ENCODE assay signal across 14 mouse cellular contexts in the genomic region with DNA sequence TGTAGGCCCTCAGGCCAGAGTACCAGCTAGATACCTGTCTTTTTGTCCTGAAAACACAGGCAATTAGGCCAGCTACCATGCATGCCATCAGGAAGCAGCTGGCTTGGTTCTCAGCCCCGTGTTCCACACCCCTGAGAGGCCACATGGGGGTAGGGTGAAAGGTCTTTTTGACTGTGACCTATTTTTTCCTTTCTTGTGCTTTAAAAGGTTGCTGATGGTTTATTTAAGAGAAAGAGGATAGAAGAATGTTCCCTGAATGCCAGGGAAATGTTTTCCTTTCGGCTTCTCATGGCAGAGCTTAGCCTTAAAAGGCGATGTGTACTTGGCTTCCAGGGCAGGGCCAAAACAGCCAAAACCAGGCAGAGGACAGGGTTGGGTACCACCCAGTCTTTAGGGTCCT. TPM values are rescaled to one million over a fixed set of nuclear protein-coding genes. Genes with fewer than 3 reads are reported as not detected.
A peak's percentile ranks its signal among the peaks of the same experiment; 100 is the strongest.
DNase-seq lines count a peak whose midpoint lies in the region; ATAC-seq and TF ChIP-seq lines count a peak whose summit lies in the region.
"Had no signal": no experiment of that assay in that cellular context is flagged by ENCODE, and none has a peak within 500 bp of the region (broad histone marks: within the 10 kb centered on the region; RNA-seq: fewer than 3 reads in every experiment).

No protein-coding gene starts in this region.

- H3K4me2 ChIP-seq in kidney, embryonic 16.5 days (replicated peaks; ENCODE audit: low read depth, low read length) = no peak overlapping the region
- no peak overlapping the region for H3K4me2 ChIP-seq in lung, embryonic 16.5 days (ENCODE audit: low read depth, low read length)
- H3K4me2 ChIP-seq: liver, embryonic 12.5 days had no signal

- H3K4me1 ChIP-seq in kidney, adult 2 months (ENCODE audit: control insufficient read depth, insufficient read depth, low read length) = peaks cover 17% of the 10 kb centered on the region
- H3K4me1 ChIP-seq in kidney, embryonic 16.5 days (ENCODE audit: insufficient read depth, low read length) = peaks cover 9% of the 10 kb centered on the region; the same call in 1 of the 2 replicates
- H3K4me1 ChIP-seq in lung, embryonic 16.5 days (replicated peaks; ENCODE audit: control insufficient read depth, insufficient read depth, low read length) = peaks cover 22% of the 10 kb centered on the region
- H3K4me1 ChIP-seq in small intestine, adult 2 months (ENCODE audit: control insufficient read depth, insufficient read depth, insufficient read length, low read length) = peaks cover 29% of the 10 kb centered on the region; the same call in 1 of the 2 replicates

- no peaks in the 10 kb centered on the region for H3K9me3 ChIP-seq in kidney, embryonic 16.5 days (ENCODE audit: low read length)
- no peaks in the 10 kb centered on the region for H3K9me3 ChIP-seq in lung, embryonic 16.5 days (ENCODE audit: control insufficient read depth, low read length)
- H3K9me3 ChIP-seq: liver, embryonic 12.5 days had no signal

- H3K27ac ChIP-seq in gastrocnemius, adult 2 months = peak overlapping the region; percentile 81
- no peak overlapping the region for H3K27ac ChIP-seq in kidney, adult 2 months (ENCODE audit: insufficient read depth, low read depth, low read length)
- H3K27ac ChIP-seq in kidney, embryonic 16.5 days (ENCODE audit: low read length) = no peak overlapping the region
- peak overlapping the region; percentile 52 for H3K27ac ChIP-seq in lung, embryonic 16.5 days (ENCODE audit: low read length)
- H3K27ac ChIP-seq in small intestine, adult 2 months (ENCODE audit: insufficient read depth, low read depth, low read length) = peak overlapping the region; percentile 34
- H3K27ac ChIP-seq: liver, embryonic 12.5 days had no signal

- no peak for TF ChIP-seq POLR2A in kidney, adult 2 months (IDR thresholded peaks at IDR 0.05; ENCODE audit: low read depth, low read length)
- TF ChIP-seq POLR2A in small intestine, adult 2 months (IDR thresholded peaks at IDR 0.05; ENCODE audit: low read depth, low read length) = no peak

- no peak for DNase-seq in gastrocnemius, adult 2 months
- DNase-seq in gastrocnemius, adult 8-10 months (ENCODE audit: low spot score in 2 of 2) = no peak
- DNase-seq in kidney, adult 2 months = peak; percentile 50
- DNase-seq in lung, postnatal 14 days = no peak
- DNase-seq in cerebellum, postnatal 36 days = no peak
- DNase-seq: gastrocnemius, postnatal 25 days; heart, postnatal 14 days; layer of hippocampus, adult 9-11 months; right cerebral cortex, postnatal 14 days had no signal

- H3K27me3 ChIP-seq in kidney, adult 2 months (replicated peaks; ENCODE audit: control insufficient read depth, insufficient read depth, low read length) = no peaks in the 10 kb centered on the region
- no peaks in the 10 kb centered on the region for H3K27me3 ChIP-seq in kidney, embryonic 16.5 days (ENCODE audit: insufficient read depth, low read length)
- no peaks in the 10 kb centered on the region for H3K27me3 ChIP-seq in lung, embryonic 16.5 days (ENCODE audit: control insufficient read depth, insufficient read depth, low read depth, low read length)
- no peaks in the 10 kb centered on the region for H3K27me3 ChIP-seq in small intestine, adult 2 months (ENCODE audit: control insufficient read depth, insufficient read depth, low read length)
- H3K27me3 ChIP-seq: liver, embryonic 12.5 days had no signal

- H3K9ac ChIP-seq in kidney, embryonic 16.5 days (replicated peaks; ENCODE audit: low read length) = no peak overlapping the region
- H3K9ac ChIP-seq in lung, embryonic 16.5 days (ENCODE audit: low read length) = no peak overlapping the region
- H3K9ac ChIP-seq: liver, embryonic 12.5 days had no signal

- no peak overlapping the region for H3K4me3 ChIP-seq in gastrocnemius, adult 2 months
- no peak overlapping the region for H3K4me3 ChIP-seq in kidney, adult 2 months (ENCODE audit: insufficient read depth, low read depth, low read length)
- H3K4me3 ChIP-seq in kidney, embryonic 16.5 days (ENCODE audit: low read length) = no peak overlapping the region
- H3K4me3 ChIP-seq in lung, embryonic 16.5 days (ENCODE audit: low read length) = no peak overlapping the region
- H3K4me3 ChIP-seq in small intestine, adult 2 months (ENCODE audit: low read depth, low read length) = no peak overlapping the region
- H3K4me3 ChIP-seq: liver, embryonic 12.5 days had no signal

- H3K36me3 ChIP-seq in kidney, adult 2 months (ENCODE audit: control insufficient read depth, insufficient read depth, low read length) = no peaks in the 10 kb centered on the region
- peaks cover 2% of the 10 kb centered on the region; the same call in 1 of the 2 replicates for H3K36me3 ChIP-seq in kidney, embryonic 16.5 days (ENCODE audit: insufficient read depth, low read length)
- H3K36me3 ChIP-seq in lung, embryonic 16.5 days (ENCODE audit: control insufficient read depth, insufficient read depth, low read length) = no peaks in the 10 kb centered on the region
- peaks cover 6% of the 10 kb centered on the region for H3K36me3 ChIP-seq in small intestine, adult 2 months (ENCODE audit: control insufficient read depth, insufficient read depth, low read length)

- 40% methylated on average over 3 of the region's 3 CpGs for WGBS in kidney, adult 2 months
- 54% methylated on average over 3 of the region's 3 CpGs for WGBS in kidney, embryonic 16.5 days
- 44% methylated on average over 3 of the region's 3 CpGs for WGBS in lung, embryonic 16.5 days
- WGBS in small intestine, adult 2 months = 9% methylated on average over 3 of the region's 3 CpGs

- intact Hi-C loops in gastrocnemius, adult 2 months (cut with DNase I) = no loop called here

- TF ChIP-seq CTCF in gastrocnemius, adult 2 months (IDR thresholded peaks at IDR 0.05) = no peak
- TF ChIP-seq CTCF in kidney, adult 2 months (conservative IDR thresholded peaks at IDR 0.05; ENCODE audit: insufficient read depth, insufficient read length, low read depth, low read length) = no peak
- no peak for TF ChIP-seq CTCF in small intestine, adult 2 months (IDR thresholded peaks at IDR 0.05; ENCODE audit: extremely low read depth, insufficient read length, insufficient replicate concordance, low read depth, low read length)

- no peak for ATAC-seq in kidney, embryonic 16.5 days (ENCODE audit: low FRiP score, low TSS enrichment)
- no peak for ATAC-seq in lung, embryonic 16.5 days (ENCODE audit: low read depth)
- ATAC-seq: forebrain, embryonic 16.5 days; liver, embryonic 12.5 days had no signal

RNA-seq across cellular contexts. Expression of gene Mob2, which starts 40.0 kb away (rescaled TPM):
- total RNA-seq in gastrocnemius, adult 2 months (2021) = 10 to 100 TPM; 52.2 to 53.1 TPM
- total RNA-seq in gastrocnemius, adult 8-10 months (2022) = 10 to 100 TPM; 53.3 to 58.5 (median 55.9) TPM
- 44.0 and 45.3 TPM in 2 replicates for polyA plus RNA-seq in kidney, adult 2 months (2012; rRNA removed)
- polyA plus RNA-seq in kidney, embryonic 16.5 days (2015; fragmentation: Nextera tagmentation; extraction: Ambion mirVana) = 69.1 and 77.2 TPM in 2 replicates
- 76.3 and 83.9 TPM in 2 replicates for polyA plus RNA-seq in lung, embryonic 16.5 days (2015; fragmentation: Nextera tagmentation; extraction: Ambion mirVana)
- 26.1 and 31.8 TPM in 2 replicates for polyA plus RNA-seq in small intestine, adult 2 months (2012; rRNA removed)

Comparison
In these comparisons a context has a peak if more than half of its experiments do, and no peak if none do; other contexts are left out.
1. H3K27ac ChIP-seq: peak in gastrocnemius, adult 2 months (single experiment), lung, embryonic 16.5 days (single experiment) and small intestine, adult 2 months (single experiment); none in kidney, adult 2 months (single experiment) and kidney, embryonic 16.5 days (single experiment).